Mouse (Mus musculus) lung, embryonic 15.5 days (tissue): ENCODE measurements around the gene Rnf168. TPM values are rescaled to one million over a fixed set of nuclear protein-coding genes. Genes with fewer than 3 reads are reported as not detected.
"Not testable (repeated sequence)": the region's sequence is repeated elsewhere in the genome, so short reads cannot be mapped to it uniquely, and the experiment has no call there.

Source experiments
- ATAC-seq: fragments of 200-750 bp; cut with Nextera tagmentation; 2 replicates; pipeline ENCODE4 v1.8.0; 2017; ENCODE audit warnings: moderate number of reproducible peaks, borderline replicate concordance; ENCODE audit not compliant: low FRiP score, low TSS enrichment; ENCODE audit errors: extremely low read depth
- H3K27ac ChIP-seq: fragments of 300-500 bp; sonication (generic); 2 replicates; pipeline ENCODE4 v1.5.1; 2015; ENCODE audit warnings: moderate library complexity, mild to moderate bottlenecking, inconsistent platforms
- H3K27me3 ChIP-seq: fragments of 300-500 bp; sonication (generic); 2 replicates; pipeline ENCODE4 v1.6.1; 2015; ENCODE audit warnings: inconsistent platforms
- H3K36me3 ChIP-seq: fragments of 300-500 bp; sonication (generic); 2 replicates; pipeline ENCODE4 v1.6.1; 2015; ENCODE audit warnings: inconsistent platforms
- H3K4me1 ChIP-seq: fragments of 300-500 bp; sonication (generic); 2 replicates; pipeline ENCODE4 v1.6.1; 2015; ENCODE audit warnings: inconsistent platforms
- H3K4me2 ChIP-seq: fragments of 300-500 bp; sonication (generic); 2 replicates; pipeline ENCODE4 v1.6.1; 2015; ENCODE audit warnings: inconsistent platforms, mild to moderate bottlenecking, moderate library complexity
- H3K4me3 ChIP-seq: fragments of 300-500 bp; sonication (generic); 2 replicates; pipeline ENCODE4 v1.5.1; 2015; ENCODE audit warnings: mild to moderate bottlenecking, inconsistent platforms
- H3K9ac ChIP-seq: fragments of 300-500 bp; sonication (generic); 2 replicates; pipeline ENCODE4 v1.6.1; 2015; ENCODE audit warnings: inconsistent platforms
- H3K9me3 ChIP-seq: fragments of 300-500 bp; sonication (generic); 2 replicates; pipeline ENCODE4 v1.6.1; 2016; ENCODE audit warnings: inconsistent platforms
- WGBS: fragments of 180-500 bp; shearing (Covaris S2); methylation state at CpG from one replicate; pipeline ENCODE4 v1.1.7; 2015; 5-methylcytosine and 5-hydroxymethylcytosine counted together
- polyA plus RNA-seq: library from polyadenylated mRNA; unstranded; fragments of >200 nt; fragmentation: Nextera tagmentation; extraction: Ambion mirVana; gene quantifications from 2 replicates; pipeline ENCODE4 v1.2.1, GENCODE M21; 2015

Rnf168 gene
- 35.8 and 36.7 TPM in 2 replicates for polyA plus RNA-seq

GRCm38 (mm10) chr16:32277308-32278256, at the start of gene Rnf168:
Gene Rnf168 (plus strand): TSS chr16:32277459.
- Histone ChIP-seq H3K4me3 (peak within 1 kb of the TSS; percentile 67), H3K36me3 (peaks cover 13% of the 10 kb centered on the region), H3K9me3 (no peaks in the 10 kb centered on the region), H3K4me2 (peak within 1 kb of the TSS; percentile 58), H3K27ac (peak within 1 kb of the TSS; percentile 96), H3K27me3 (no peaks in the 10 kb centered on the region), H3K9ac (peak within 1 kb of the TSS; percentile 82), H3K4me1 (peaks cover 24% of the 10 kb centered on the region)
- WGBS, result under 1% methylated on average over 66 of the region's 75 CpGs
- ATAC-seq, result peak; percentile 92

- H3K27me3 ChIP-seq, H3K4me3 ChIP-seq, H3K9ac ChIP-seq, H3K4me2 ChIP-seq, H3K27ac ChIP-seq, H3K4me1 ChIP-seq, ATAC-seq, H3K9me3 ChIP-seq: not testable (repeated sequence)
- H3K36me3 ChIP-seq, result peaks cover 25% of the 10 kb centered on the region
- WGBS, result 84% methylated on average over 3 of the region's 3 CpGs
Measured at GRCm38 (mm10) chr16:32232050-32232449, 45.2 kb upstream of the Rnf168 start.

- WGBS, result 61% methylated on average over 19 of the region's 19 CpGs
- H3K9ac ChIP-seq, result no peak overlapping the region
- H3K4me2 ChIP-seq, result no peak overlapping the region
- H3K27me3 ChIP-seq, result no peaks in the 10 kb centered on the region
- 0 out of 2 replicates have a peak overlapping the region, but pooled peaks have one; percentile 15 for H3K27ac ChIP-seq
- H3K4me1 ChIP-seq, result 0 out of 2 replicates have a peak, but pooled peaks cover 2% of the 10 kb centered on the region
- ATAC-seq, result peak; percentile 39; the same call in 1 of the 2 replicates
- H3K4me3 ChIP-seq, result no peak overlapping the region
- H3K36me3 ChIP-seq, result peaks cover 24% of the 10 kb centered on the region
- H3K9me3 ChIP-seq, result no peaks in the 10 kb centered on the region
Measured at GRCm38 (mm10) chr16:32237930-32238680, 39.2 kb upstream of the Rnf168 start.

GRCm38 (mm10) chr16:32239428-32240312, 37.6 kb upstream of the Rnf168 start:
- WGBS, result 83% methylated on average over 2 of the region's 2 CpGs
- H3K4me1 ChIP-seq, result peaks cover 7% of the 10 kb centered on the region
- H3K9me3 ChIP-seq, result no peaks in the 10 kb centered on the region
- H3K4me3 ChIP-seq, result no peak overlapping the region
- H3K27ac ChIP-seq, result no peak overlapping the region
- no peak for ATAC-seq
- H3K4me2 ChIP-seq, result no peak overlapping the region
- H3K36me3 ChIP-seq, result peaks cover 17% of the 10 kb centered on the region
- no peak overlapping the region for H3K9ac ChIP-seq
- H3K27me3 ChIP-seq, result no peaks in the 10 kb centered on the region

GRCm38 (mm10) chr16:32243901-32244300, 33.4 kb upstream of the Rnf168 start:
- H3K9ac ChIP-seq, result no peak overlapping the region
- no peak for ATAC-seq

GRCm38 (mm10) chr16:32246351-32246791, 30.9 kb upstream of the Rnf168 start:
- under 1% methylated on average over 41 of the region's 41 CpGs for WGBS
- Histone ChIP-seq H3K9ac (peak overlapping the region; percentile 94), H3K4me1 (peaks cover 26% of the 10 kb centered on the region), H3K27me3 (no peaks in the 10 kb centered on the region), H3K4me3 (peak overlapping the region; percentile 90), H3K4me2 (peak overlapping the region; percentile 59), H3K27ac (peak overlapping the region; percentile 97), H3K9me3 (no peaks in the 10 kb centered on the region), H3K36me3 (no peaks in the 10 kb centered on the region)
- no peak; the same call in 1 of the 2 replicates for ATAC-seq

More at GRCm38 (mm10) chr16:32243901-32244300, 33.4 kb upstream of the Rnf168 start:
- 94% methylated on average over 3 of the region's 3 CpGs for WGBS
- Histone ChIP-seq H3K27me3 (no peaks in the 10 kb centered on the region), H3K4me3 (no peak overlapping the region), H3K27ac (no peak overlapping the region), H3K9me3 (no peaks in the 10 kb centered on the region), H3K36me3 (no peaks in the 10 kb centered on the region), H3K4me2 (no peak overlapping the region), H3K4me1 (peaks cover 26% of the 10 kb centered on the region)

GRCm38 (mm10) chr16:32246952-32247370, 30.3 kb upstream of the Rnf168 start, which contains the start of the genes Fbxo45 and Wdr53:
Gene Fbxo45 (minus strand): TSS chr16:32247158.
Gene Wdr53 (plus strand): TSS chr16:32247227.
- Histone ChIP-seq H3K4me1 (peaks cover 26% of the 10 kb centered on the region), H3K4me2 (peak within 1 kb of the TSS; percentile 61), H3K27ac (peak within 1 kb of the TSS; percentile 97), H3K36me3 (peaks cover 3% of the 10 kb centered on the region; the same call in 1 of the 2 replicates), H3K9ac (peak within 1 kb of the TSS; percentile 94), H3K9me3 (no peaks in the 10 kb centered on the region), H3K27me3 (no peaks in the 10 kb centered on the region), H3K4me3 (peak within 1 kb of the TSS; percentile 90)
- WGBS, result under 1% methylated on average over 48 of the region's 48 CpGs
- peak; percentile 98 for ATAC-seq

- not testable (repeated sequence) for H3K4me1 ChIP-seq, H3K9me3 ChIP-seq, H3K27me3 ChIP-seq, ATAC-seq, H3K9ac ChIP-seq, H3K4me2 ChIP-seq, H3K27ac ChIP-seq, H3K36me3 ChIP-seq, H3K4me3 ChIP-seq
- 82% methylated on average over 2 of the region's 2 CpGs for WGBS
Measured at GRCm38 (mm10) chr16:32264225-32264624, 13.0 kb upstream of the Rnf168 start.

- Histone ChIP-seq H3K4me3 (no peak within 1 kb of the TSS), H3K27ac (no peak within 1 kb of the TSS), H3K27me3 (no peaks in the 10 kb centered on the region), H3K9ac (no peak within 1 kb of the TSS), H3K4me2 (no peak within 1 kb of the TSS), H3K36me3 (no peaks in the 10 kb centered on the region), H3K4me1 (0 out of 2 replicates have a peak, but pooled peaks cover under 1% of the 10 kb centered on the region), H3K9me3 (no peaks in the 10 kb centered on the region)
- 81% methylated on average over 11 of the region's 11 CpGs for WGBS
- no peak for ATAC-seq
Measured at GRCm38 (mm10) chr16:32271291-32271690, 6.0 kb upstream of the Rnf168 start, which contains the start of gene Smco1. Gene Smco1 (plus strand): TSS chr16:32271468.

- H3K4me3 ChIP-seq, result no peak overlapping the region
- H3K36me3 ChIP-seq, result no peaks in the 10 kb centered on the region
- no peaks in the 10 kb centered on the region for H3K9me3 ChIP-seq
- 54% methylated on average over 9 of the region's 9 CpGs for WGBS
- H3K27me3 ChIP-seq, result no peaks in the 10 kb centered on the region
- H3K27ac ChIP-seq, result no peak overlapping the region
- H3K4me2 ChIP-seq, result no peak overlapping the region
- ATAC-seq, result no peak
- 0 out of 2 replicates have a peak, but pooled peaks cover 7% of the 10 kb centered on the region for H3K4me1 ChIP-seq
- H3K9ac ChIP-seq, result no peak overlapping the region
Measured at GRCm38 (mm10) chr16:32273338-32273737, 3.9 kb upstream of the Rnf168 start.

GRCm38 (mm10) chr16:32275041-32275440, 2.2 kb upstream of the Rnf168 start:
- ATAC-seq, result no peak
- Histone ChIP-seq H3K9ac (no peak overlapping the region), H3K4me3 (no peak overlapping the region), H3K4me1 (peaks cover 21% of the 10 kb centered on the region), H3K9me3 (no peaks in the 10 kb centered on the region), H3K27me3 (no peaks in the 10 kb centered on the region), H3K36me3 (peaks cover 4% of the 10 kb centered on the region), H3K27ac (no peak overlapping the region), H3K4me2 (no peak overlapping the region)
- WGBS, result 85% methylated on average over 6 of the region's 6 CpGs
